Comparison of ENCODE assay signal across 23 mouse cellular contexts in the genomic region with DNA sequence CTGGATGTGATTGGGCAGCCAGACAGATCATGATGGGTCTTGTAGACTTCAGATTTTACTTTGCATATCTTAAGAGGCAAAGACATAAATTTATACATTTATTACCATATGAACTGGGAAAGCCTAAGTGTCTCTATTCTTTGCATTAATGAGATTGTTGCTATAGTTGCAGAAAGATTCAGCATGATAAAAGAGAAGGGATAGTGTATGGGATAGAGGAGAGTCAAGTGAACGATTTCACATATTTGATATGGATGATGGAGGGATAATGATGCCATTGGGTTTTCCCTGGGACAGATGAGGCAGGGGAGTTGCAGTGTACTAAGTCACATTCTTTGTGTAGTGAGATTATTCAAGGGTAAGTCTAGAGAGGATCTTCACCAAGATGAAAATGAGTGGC.
DNase-seq lines count a peak whose midpoint lies in the region; ATAC-seq lines count a peak whose summit lies in the region.
"Had no signal": no experiment of that assay in that cellular context is flagged by ENCODE, and none has a peak within 500 bp of the region (broad histone marks: within the 10 kb centered on the region; RNA-seq: fewer than 3 reads in every experiment).

No protein-coding gene starts in this region.

- no peak overlapping the region for H3K4me3 ChIP-seq in forebrain, embryonic 15.5 days
- H3K4me3 ChIP-seq in forebrain, embryonic 11.5 days (ENCODE audit: low read depth, low read length): no peak overlapping the region
- H3K4me3 ChIP-seq in neural tube, embryonic 12.5 days: no peak overlapping the region
- no peak overlapping the region for H3K4me3 ChIP-seq in neural tube, embryonic 15.5 days (replicated peaks)
- H3K4me3 ChIP-seq in forebrain, embryonic 16.5 days (replicated peaks; ENCODE audit: low read length): no peak overlapping the region
- H3K4me3 ChIP-seq: embryonic facial prominence, embryonic 10.5 days; embryonic facial prominence, embryonic 13.5 days; erythroblast, embryonic 14.5 days; gastrocnemius, adult 2 months; hindbrain, embryonic 12.5 days; hindbrain, embryonic 15.5 days had no signal

- DNase-seq in forebrain, embryonic 11.5 days (ENCODE audit: low spot score): no peak
- DNase-seq in Muller cell, postnatal 12 days (ENCODE audit: inconsistent ontology term): no peak
- DNase-seq: adrenal gland, adult 2 months; adrenal gland, postnatal 14 days; cerebellum, adult 11-12 months; cerebellum, adult 8-10 months; cerebellum, postnatal 10 days; cerebellum, postnatal 36 days; embryo, embryonic 11 days; gastrocnemius, adult 2 months; gastrocnemius, postnatal 14 days; heart, adult 11 months; kidney, adult 11 months had no signal

- H3K9me3 ChIP-seq in forebrain, embryonic 15.5 days: no peaks in the 10 kb centered on the region
- no peaks in the 10 kb centered on the region for H3K9me3 ChIP-seq in forebrain, embryonic 11.5 days (ENCODE audit: control insufficient read depth, low read length)
- H3K9me3 ChIP-seq in neural tube, embryonic 12.5 days: no peaks in the 10 kb centered on the region
- H3K9me3 ChIP-seq in neural tube, embryonic 15.5 days (replicated peaks): no peaks in the 10 kb centered on the region
- no peaks in the 10 kb centered on the region for H3K9me3 ChIP-seq in forebrain, embryonic 16.5 days (ENCODE audit: control insufficient read depth, low read length)
- H3K9me3 ChIP-seq: embryonic facial prominence, embryonic 10.5 days; embryonic facial prominence, embryonic 13.5 days; hindbrain, embryonic 12.5 days; hindbrain, embryonic 15.5 days had no signal

- no peak overlapping the region for H3K9ac ChIP-seq in forebrain, embryonic 15.5 days (replicated peaks)
- H3K9ac ChIP-seq in forebrain, embryonic 11.5 days (ENCODE audit: low read length): no peak overlapping the region
- H3K9ac ChIP-seq in neural tube, embryonic 12.5 days: no peak overlapping the region
- no peak overlapping the region for H3K9ac ChIP-seq in neural tube, embryonic 15.5 days (replicated peaks)
- H3K9ac ChIP-seq in forebrain, embryonic 16.5 days (replicated peaks; ENCODE audit: low read depth, low read length): no peak overlapping the region
- H3K9ac ChIP-seq: embryonic facial prominence, embryonic 13.5 days; hindbrain, embryonic 12.5 days; hindbrain, embryonic 15.5 days had no signal

- WGBS in forebrain, embryonic 15.5 days: 82% methylated on average over 1 of the region's 1 CpGs
- WGBS in forebrain, embryonic 11.5 days: 91% methylated on average over 1 of the region's 1 CpGs
- 91% methylated on average over 1 of the region's 1 CpGs for WGBS in neural tube, embryonic 12.5 days
- 84% methylated on average over 1 of the region's 1 CpGs for WGBS in neural tube, embryonic 15.5 days
- WGBS in forebrain, embryonic 16.5 days: 76% methylated on average over 1 of the region's 1 CpGs

- peaks cover 23% of the 10 kb centered on the region for H3K36me3 ChIP-seq in forebrain, embryonic 15.5 days
- H3K36me3 ChIP-seq in forebrain, embryonic 11.5 days (ENCODE audit: control insufficient read depth, insufficient read depth, low read length): peaks cover 4% of the 10 kb centered on the region; the same call in 1 of the 2 replicates
- H3K36me3 ChIP-seq in neural tube, embryonic 12.5 days: peaks cover 8% of the 10 kb centered on the region; the same call in 1 of the 2 replicates
- 0 out of 2 replicates have a peak, but pooled peaks cover 5% of the 10 kb centered on the region for H3K36me3 ChIP-seq in neural tube, embryonic 15.5 days
- H3K36me3 ChIP-seq in forebrain, embryonic 16.5 days (ENCODE audit: control insufficient read depth, insufficient read depth): peaks cover 11% of the 10 kb centered on the region
- H3K36me3 ChIP-seq: embryonic facial prominence, embryonic 13.5 days had no signal

- H3K4me2 ChIP-seq in forebrain, embryonic 15.5 days (replicated peaks): no peak overlapping the region
- H3K4me2 ChIP-seq in forebrain, embryonic 11.5 days (ENCODE audit: low read depth, low read length, severe bottlenecking): no peak overlapping the region
- H3K4me2 ChIP-seq in neural tube, embryonic 12.5 days (replicated peaks): no peak overlapping the region
- H3K4me2 ChIP-seq in neural tube, embryonic 15.5 days: no peak overlapping the region
- no peak overlapping the region for H3K4me2 ChIP-seq in forebrain, embryonic 16.5 days (ENCODE audit: low read length)
- H3K4me2 ChIP-seq: embryonic facial prominence, embryonic 13.5 days; heart, embryonic 11.5 days; hindbrain, embryonic 12.5 days; hindbrain, embryonic 15.5 days had no signal

- H3K4me1 ChIP-seq in forebrain, embryonic 15.5 days: no peaks in the 10 kb centered on the region
- no peaks in the 10 kb centered on the region for H3K4me1 ChIP-seq in forebrain, embryonic 11.5 days (replicated peaks; ENCODE audit: control insufficient read depth, insufficient read depth, low read length)
- H3K4me1 ChIP-seq in neural tube, embryonic 12.5 days: no peaks in the 10 kb centered on the region
- H3K4me1 ChIP-seq in neural tube, embryonic 15.5 days: no peaks in the 10 kb centered on the region
- no peaks in the 10 kb centered on the region for H3K4me1 ChIP-seq in forebrain, embryonic 16.5 days (replicated peaks; ENCODE audit: control insufficient read depth, insufficient read depth, low read length)
- H3K4me1 ChIP-seq: embryonic facial prominence, embryonic 10.5 days; embryonic facial prominence, embryonic 13.5 days; hindbrain, embryonic 12.5 days; hindbrain, embryonic 15.5 days had no signal

- H3K27me3 ChIP-seq in forebrain, embryonic 15.5 days: no peaks in the 10 kb centered on the region
- H3K27me3 ChIP-seq in forebrain, embryonic 11.5 days (ENCODE audit: control insufficient read depth, insufficient read depth, low read length): no peaks in the 10 kb centered on the region
- no peaks in the 10 kb centered on the region for H3K27me3 ChIP-seq in neural tube, embryonic 12.5 days (replicated peaks)
- H3K27me3 ChIP-seq in neural tube, embryonic 15.5 days (replicated peaks): no peaks in the 10 kb centered on the region
- H3K27me3 ChIP-seq in forebrain, embryonic 16.5 days (replicated peaks; ENCODE audit: control insufficient read depth, insufficient read depth, low read length): no peaks in the 10 kb centered on the region
- H3K27me3 ChIP-seq: embryonic facial prominence, embryonic 13.5 days; hindbrain, embryonic 12.5 days; hindbrain, embryonic 15.5 days had no signal

- ATAC-seq in forebrain, embryonic 15.5 days (replicated peaks): peak; percentile 63; the same call in 1 of the 2 replicates
- no peak for ATAC-seq in forebrain, embryonic 11.5 days (replicated peaks; ENCODE audit: low FRiP score)
- 0 out of 2 replicates have a peak, but pooled peaks have one; percentile 13 for ATAC-seq in neural tube, embryonic 12.5 days (ENCODE audit: low FRiP score, low read depth)
- no peak for ATAC-seq in neural tube, embryonic 15.5 days (ENCODE audit: low FRiP score)
- ATAC-seq in forebrain, embryonic 16.5 days: peak; percentile 38

- no peak overlapping the region for H3K27ac ChIP-seq in forebrain, embryonic 15.5 days (replicated peaks)
- no peak overlapping the region for H3K27ac ChIP-seq in forebrain, embryonic 11.5 days (ENCODE audit: low read depth, low read length)
- no peak overlapping the region for H3K27ac ChIP-seq in neural tube, embryonic 12.5 days
- no peak overlapping the region for H3K27ac ChIP-seq in neural tube, embryonic 15.5 days (replicated peaks)
- H3K27ac ChIP-seq in forebrain, embryonic 16.5 days (ENCODE audit: low read length): no peak overlapping the region
- H3K27ac ChIP-seq: embryonic facial prominence, embryonic 10.5 days; embryonic facial prominence, embryonic 13.5 days; gastrocnemius, adult 2 months; hindbrain, embryonic 12.5 days; hindbrain, embryonic 15.5 days had no signal

Comparison
In these comparisons a context has a peak if more than half of its experiments do, and no peak if none do; other contexts are left out.
1. ATAC-seq: peak in forebrain, embryonic 15.5 days (single experiment), neural tube, embryonic 12.5 days (single experiment) and forebrain, embryonic 16.5 days (single experiment); none in forebrain, embryonic 11.5 days (single experiment) and neural tube, embryonic 15.5 days (single experiment).